Mouse (Mus musculus): Measurements from ENCODE around the gene 1700029F12Rik. TPM values are rescaled to one million over a fixed set of nuclear protein-coding genes. Genes with fewer than 3 reads are reported as not detected.
A peak's percentile ranks its signal among the peaks of the same experiment; 100 is the strongest.

Gene 1700029F12Rik
- polyA plus RNA-seq, 1 experiment from 2014 or later: not detected

DNA sequence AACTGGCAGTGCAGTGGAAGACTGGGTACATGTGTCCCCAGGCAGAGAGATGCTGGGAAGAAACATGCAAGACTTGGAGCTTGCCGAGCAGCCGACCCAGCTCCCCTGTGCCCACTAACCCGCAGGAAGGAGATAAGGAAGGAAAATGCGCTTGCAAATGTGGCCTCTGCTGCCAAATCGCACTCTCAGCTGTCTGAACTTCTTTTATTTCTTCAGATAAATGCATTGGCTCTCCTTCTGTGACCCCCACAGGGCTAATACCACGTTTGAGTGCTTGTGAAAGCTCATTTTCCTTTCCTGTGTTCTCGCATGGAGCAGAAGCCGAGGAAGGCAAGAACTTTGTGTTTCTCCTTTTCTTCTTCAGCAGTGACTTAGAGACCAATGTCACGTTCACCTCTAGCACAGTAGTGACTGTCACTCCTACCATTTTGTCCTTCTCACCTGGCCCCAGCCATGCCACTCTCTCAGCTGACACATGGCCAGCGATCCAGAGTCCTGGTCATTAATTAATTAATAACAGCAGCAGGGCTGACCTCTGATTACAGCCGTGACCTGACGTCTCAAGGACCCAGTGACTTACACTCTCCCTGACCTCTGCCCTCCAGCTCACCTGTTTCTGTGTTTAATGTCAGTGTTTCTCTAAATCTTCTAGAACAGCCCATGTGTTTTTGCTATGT, 48.4 kb downstream of the 1700029F12Rik start:
- Histone ChIP-seq H3K27me3 (no peaks in the 10 kb centered on the region), H3K4me1 (peaks cover 26% of the 10 kb centered on the region), H3K9me3 (no peaks in the 10 kb centered on the region), H3K27ac (no peak overlapping the region), H3K9ac (no peak overlapping the region), H3K4me3 (no peak overlapping the region), H3K36me3 (no peaks in the 10 kb centered on the region), H3K4me2 (replicated peaks) (no peak overlapping the region)
- no peak for ATAC-seq (ENCODE audit: low FRiP score, low read depth)
- WGBS: 43% methylated on average over 12 of the region's 12 CpGs

GRCm38 (mm10) chr13:96984688-96985087, 49.5 kb downstream of the 1700029F12Rik start:
- H3K4me3 ChIP-seq: no peak overlapping the region
- H3K9me3 ChIP-seq: no peaks in the 10 kb centered on the region
- H3K4me1 ChIP-seq: peaks cover 26% of the 10 kb centered on the region
- no peak overlapping the region for H3K27ac ChIP-seq
- H3K9ac ChIP-seq: no peak overlapping the region
- no peaks in the 10 kb centered on the region for H3K27me3 ChIP-seq
- 81% methylated on average over 5 of the region's 5 CpGs for WGBS
- ATAC-seq (ENCODE audit: low FRiP score, low read depth): no peak
- no peak overlapping the region for H3K4me2 ChIP-seq (replicated peaks)
- no peaks in the 10 kb centered on the region for H3K36me3 ChIP-seq

- H3K36me3 ChIP-seq: no peaks in the 10 kb centered on the region
- peak overlapping the region; percentile 7; the same call in 1 of the 2 replicates for H3K4me3 ChIP-seq
- H3K27ac ChIP-seq: no peak overlapping the region
- H3K4me1 ChIP-seq: peaks cover 26% of the 10 kb centered on the region
- no peak for ATAC-seq (ENCODE audit: low FRiP score, low read depth)
- no peaks in the 10 kb centered on the region for H3K27me3 ChIP-seq
- H3K9me3 ChIP-seq: no peaks in the 10 kb centered on the region
- H3K4me2 ChIP-seq (replicated peaks): peak overlapping the region; percentile 42
- WGBS: 45% methylated on average over 26 of the region's 26 CpGs
- no peak overlapping the region for H3K9ac ChIP-seq
Observed at GRCm38 (mm10) chr13:96983251-96984126, 50.7 kb downstream of the 1700029F12Rik start.

GRCm38 (mm10) chr13:96980561-96980960, 53.6 kb downstream of the 1700029F12Rik start:
- Histone ChIP-seq H3K9ac (no peak overlapping the region), H3K27me3 (no peaks in the 10 kb centered on the region), H3K4me3 (no peak overlapping the region), H3K4me2 (replicated peaks) (no peak overlapping the region), H3K9me3 (0 out of 2 replicates have a peak, but pooled peaks cover 3% of the 10 kb centered on the region), H3K4me1 (peaks cover 18% of the 10 kb centered on the region), H3K36me3 (no peaks in the 10 kb centered on the region), H3K27ac (no peak overlapping the region)
- ATAC-seq (ENCODE audit: low FRiP score, low read depth): no peak

- no peaks in the 10 kb centered on the region for H3K36me3 ChIP-seq
- no peaks in the 10 kb centered on the region for H3K4me1 ChIP-seq
- H3K4me3 ChIP-seq: no peak overlapping the region
- no peak overlapping the region for H3K9ac ChIP-seq
- 0 out of 2 replicates have a peak, but pooled peaks cover 3% of the 10 kb centered on the region for H3K9me3 ChIP-seq
- 84% methylated on average over 6 of the region's 6 CpGs for WGBS
- H3K27me3 ChIP-seq: no peaks in the 10 kb centered on the region
- no peak overlapping the region for H3K27ac ChIP-seq
- ATAC-seq (ENCODE audit: low FRiP score, low read depth): no peak
- H3K4me2 ChIP-seq (replicated peaks): no peak overlapping the region
Observed at GRCm38 (mm10) chr13:96976986-96977595, 57.1 kb downstream of the 1700029F12Rik start.

DNA sequence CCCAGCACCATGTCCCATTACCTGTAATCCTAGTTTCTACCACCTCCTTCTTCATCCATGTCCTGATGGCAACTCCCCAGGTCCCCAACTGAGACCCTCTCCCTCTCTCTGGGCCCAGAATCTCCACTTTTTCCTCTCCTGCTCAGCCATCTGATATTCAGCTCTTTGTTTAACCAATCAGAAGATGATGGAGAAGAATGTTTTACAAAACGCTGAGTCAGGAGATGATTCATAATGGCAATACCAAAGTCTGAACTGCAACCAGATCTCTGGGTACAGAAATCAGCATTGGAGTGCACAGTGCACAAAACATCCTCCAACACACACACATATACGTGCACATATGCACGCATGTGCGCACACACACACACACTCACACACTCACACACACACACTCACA, 60.8 kb downstream of the 1700029F12Rik start:
- 0 out of 2 replicates have a peak, but pooled peaks cover 3% of the 10 kb centered on the region for H3K9me3 ChIP-seq
- H3K4me1 ChIP-seq: no peaks in the 10 kb centered on the region
- H3K4me3 ChIP-seq: no peak overlapping the region
- H3K9ac ChIP-seq: no peak overlapping the region
- H3K4me2 ChIP-seq (replicated peaks): no peak overlapping the region
- no peaks in the 10 kb centered on the region for H3K36me3 ChIP-seq
- WGBS: 90% methylated on average over 4 of the region's 4 CpGs
- H3K27me3 ChIP-seq: no peaks in the 10 kb centered on the region
- H3K27ac ChIP-seq: no peak overlapping the region
- ATAC-seq (ENCODE audit: low FRiP score, low read depth): no peak

Other genes starting within 250 kb of the 1700029F12Rik start
- 0.36 and 0.37 TPM in 2 replicates for gene Gcnt4, start 109.7 kb downstream of the 1700029F12Rik start, polyA plus RNA-seq (2015; fragmentation: Nextera tagmentation; extraction: Ambion mirVana)
- gene Fam169a, start 32.9 kb upstream of the 1700029F12Rik start, polyA plus RNA-seq (2015; fragmentation: Nextera tagmentation; extraction: Ambion mirVana): 3.9 and 4.3 TPM in 2 replicates
- gene Gm6169, start 64.9 kb upstream of the 1700029F12Rik start, polyA plus RNA-seq (2015; fragmentation: Nextera tagmentation; extraction: Ambion mirVana): 1.9 and 2.1 TPM in 2 replicates
- 31.1 and 33.8 TPM in 2 replicates for gene Gfm2, start 103.6 kb upstream of the 1700029F12Rik start, polyA plus RNA-seq (2015; fragmentation: Nextera tagmentation; extraction: Ambion mirVana)
- gene Nsa2, start 103.6 kb upstream of the 1700029F12Rik start, polyA plus RNA-seq (2015; fragmentation: Nextera tagmentation; extraction: Ambion mirVana): 66.6 and 69.5 TPM in 2 replicates
- gene Hexb, start 164.0 kb upstream of the 1700029F12Rik start, polyA plus RNA-seq (2015; fragmentation: Nextera tagmentation; extraction: Ambion mirVana): 38.3 and 40.3 TPM in 2 replicates
- 8.2 and 8.9 TPM in 2 replicates for gene Enc1, start 206.7 kb upstream of the 1700029F12Rik start, polyA plus RNA-seq (2015; fragmentation: Nextera tagmentation; extraction: Ambion mirVana)

All from limb, embryonic 13.5 days (tissue).